In the genomic region with DNA sequence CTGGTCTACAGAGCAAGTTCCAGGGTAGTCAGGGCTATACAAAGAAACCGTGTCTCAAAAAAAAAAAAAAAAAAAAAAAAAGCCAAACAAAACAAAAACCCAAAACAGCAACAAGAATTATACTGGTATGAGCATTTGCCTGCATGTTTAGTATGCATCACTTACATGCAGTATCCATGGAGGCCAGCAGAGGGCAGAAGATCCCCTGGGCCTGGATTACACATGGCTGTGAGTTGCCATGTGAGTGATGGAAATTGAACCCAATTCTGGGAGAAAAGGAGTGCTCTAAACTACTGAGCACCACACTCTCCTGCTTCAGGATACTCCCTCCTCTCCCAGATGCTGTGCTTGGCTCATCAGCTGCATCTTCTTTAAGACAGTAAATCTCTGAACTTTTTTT, we compare ENCODE assay signal across 8 mouse cellular contexts. TPM values are rescaled to one million over a fixed set of nuclear protein-coding genes. Genes with fewer than 3 reads are reported as not detected.
DNase-seq lines count a peak whose midpoint lies in the region; ATAC-seq and TF ChIP-seq lines count a peak whose summit lies in the region.

No protein-coding gene starts in this region.

- 20% methylated on average over 1 of the region's 1 CpGs for WGBS in hindbrain, embryonic 14.5 days
- 30% methylated on average over 1 of the region's 1 CpGs for WGBS in hindbrain, embryonic 12.5 days

- peak; percentile 56 for TF ChIP-seq RAD21 in MEL (IDR thresholded peaks at IDR 0.05; ENCODE audit: low read depth, low read length)

- H3K36me3 ChIP-seq in hindbrain, embryonic 14.5 days (replicated peaks; ENCODE audit: control insufficient read depth, insufficient read depth), result no peaks in the 10 kb centered on the region
- 0 out of 2 replicates have a peak, but pooled peaks cover 19% of the 10 kb centered on the region for H3K36me3 ChIP-seq in hindbrain, embryonic 12.5 days
- peaks cover 0 to 10% of the 10 kb centered on the region in 2 experiments; a peak in 2 of 4 replicates for H3K36me3 ChIP-seq in MEL (ENCODE audit: control insufficient read depth in 1 of 2, insufficient read depth in 2 of 2, low read length in 2 of 2)

- peak; percentile 73 for DNase-seq in hindbrain, embryonic 14.5 days (ENCODE audit: low spot score)
- peak; percentile 86 for DNase-seq in MEL (ENCODE audit: low read depth, low spot score)
- DNase-seq in cerebellum, adult 8-10 months, result peak; percentile 63
- peak; percentile 49 for DNase-seq in heart, adult 8-10 months (ENCODE audit: low spot score)
- DNase-seq in layer of hippocampus, postnatal 36 days, result peak; percentile 65 to 67
- peak; percentile 36 to 51 for DNase-seq in natural killer cell, adult 2 months (ENCODE audit: low spot score in 2 of 2)
- DNase-seq in thymus, postnatal 0 days (ENCODE audit: low spot score), result peak; percentile 60

- no peak for TF ChIP-seq EP300 in MEL (IDR thresholded peaks at IDR 0.05; ENCODE audit: low read depth in 1 of 2, low read length in 2 of 2)

- no peak for ATAC-seq in hindbrain, embryonic 14.5 days (ENCODE audit: low FRiP score)
- no peak for ATAC-seq in hindbrain, embryonic 12.5 days (ENCODE audit: low FRiP score)

- no peak; a peak in 1 of 4 replicates for TF ChIP-seq POLR2A in MEL (IDR thresholded peaks at IDR 0.05; ENCODE audit: control insufficient read depth in 1 of 2, insufficient read depth in 1 of 2, low read depth in 1 of 2, low read length in 2 of 2, poor library complexity in 1 of 2)

- no peaks in the 10 kb centered on the region for H3K27me3 ChIP-seq in hindbrain, embryonic 14.5 days (ENCODE audit: control insufficient read depth, insufficient read depth, low read length)
- H3K27me3 ChIP-seq in hindbrain, embryonic 12.5 days, result no peaks in the 10 kb centered on the region
- no peaks in the 10 kb centered on the region for H3K27me3 ChIP-seq in MEL (ENCODE audit: control insufficient read depth in 1 of 2, insufficient read depth in 2 of 2, low read length in 2 of 2)

- no peak overlapping the region for H3K4me3 ChIP-seq in hindbrain, embryonic 14.5 days (replicated peaks; ENCODE audit: low read length)
- no peak overlapping the region for H3K4me3 ChIP-seq in hindbrain, embryonic 12.5 days
- no peak overlapping the region for H3K4me3 ChIP-seq in MEL (ENCODE audit: control insufficient read depth in 1 of 2, insufficient read depth in 1 of 2, low read depth in 2 of 2, low read length in 2 of 2)

- H3K4me1 ChIP-seq in hindbrain, embryonic 14.5 days (replicated peaks; ENCODE audit: control insufficient read depth, insufficient read depth, low read length), result peaks cover 13% of the 10 kb centered on the region
- peaks cover 8% of the 10 kb centered on the region for H3K4me1 ChIP-seq in hindbrain, embryonic 12.5 days
- H3K4me1 ChIP-seq in MEL (ENCODE audit: control insufficient read depth in 1 of 2, insufficient read depth in 2 of 2, low read length in 2 of 2), result peaks cover 3 to 4% of the 10 kb centered on the region in 2 experiments; a peak in 3 of 4 replicates

- H3K79me2 ChIP-seq in MEL (ENCODE audit: control insufficient read depth, insufficient read depth, low read length, poor library complexity), result peaks cover 14% of the 10 kb centered on the region

- no peak overlapping the region for H3K27ac ChIP-seq in hindbrain, embryonic 14.5 days
- H3K27ac ChIP-seq in hindbrain, embryonic 12.5 days, result no peak overlapping the region
- no peak overlapping the region for H3K27ac ChIP-seq in MEL (ENCODE audit: control insufficient read depth, low read depth, low read length)

- no peak overlapping the region for H3K9ac ChIP-seq in hindbrain, embryonic 14.5 days
- no peak overlapping the region for H3K9ac ChIP-seq in hindbrain, embryonic 12.5 days
- H3K9ac ChIP-seq in MEL (ENCODE audit: control insufficient read depth, low read depth, low read length, poor library complexity, severe bottlenecking), result no peak overlapping the region

- peak; percentile 90 to 95 (median 92) for TF ChIP-seq CTCF in MEL (IDR thresholded peaks at IDR 0.05 in 2 of 3, conservative IDR thresholded peaks at IDR 0.05 in 1 of 3; ENCODE audit: control insufficient read depth in 1 of 3, insufficient read depth in 1 of 3, low read depth in 2 of 3, low read length in 3 of 3, poor library complexity in 1 of 3, severe bottlenecking in 1 of 3)

- H3K9me3 ChIP-seq in hindbrain, embryonic 14.5 days (ENCODE audit: control insufficient read depth, low read length), result no peaks in the 10 kb centered on the region
- H3K9me3 ChIP-seq in hindbrain, embryonic 12.5 days (replicated peaks), result no peaks in the 10 kb centered on the region
- H3K9me3 ChIP-seq in MEL (replicated peaks; ENCODE audit: insufficient read depth, low read length), result no peaks in the 10 kb centered on the region

- H3K4me2 ChIP-seq in hindbrain, embryonic 14.5 days (replicated peaks), result no peak overlapping the region
- no peak overlapping the region for H3K4me2 ChIP-seq in hindbrain, embryonic 12.5 days (replicated peaks)

TF ChIP-seq in MEL, 35 proteins besides CTCF, POLR2A, EP300 and RAD21 (continues in another document):
- no peak for TF ChIP-seq POLR2AphosphoS2 (IDR thresholded peaks at IDR 0.05; ENCODE audit: low read length)
- TF ChIP-seq GATA1 (IDR thresholded peaks at IDR 0.05; ENCODE audit: low read depth, low read length), result no peak
- TF ChIP-seq MYB (IDR thresholded peaks at IDR 0.05; ENCODE audit: low read depth, low read length), result no peak
- no peak for TF ChIP-seq SIN3A (IDR thresholded peaks at IDR 0.05; ENCODE audit: low read length)
- no peak for TF ChIP-seq JUND (IDR thresholded peaks at IDR 0.05; ENCODE audit: low read depth, low read length)
- TF ChIP-seq E2F4 (IDR thresholded peaks at IDR 0.05; ENCODE audit: borderline replicate concordance, low read depth, low read length), result no peak
- TF ChIP-seq UBTF (IDR thresholded peaks at IDR 0.05; ENCODE audit: borderline replicate concordance, insufficient read depth, low read depth, low read length), result no peak
- no peak; the same call in 1 of the 2 replicates for TF ChIP-seq BHLHE40 (IDR thresholded peaks at IDR 0.05; ENCODE audit: borderline replicate concordance, low read depth, low read length)
- peak; percentile 98 for TF ChIP-seq MYC (IDR thresholded peaks at IDR 0.05; ENCODE audit: low read depth, low read length)
- no peak for TF ChIP-seq ZMIZ1 (IDR thresholded peaks at IDR 0.05; ENCODE audit: low read depth, low read length)
- no peak for TF ChIP-seq TAL1 (IDR thresholded peaks at IDR 0.05; ENCODE audit: low read length)

RNA-seq across cellular contexts. Expression of a gene that starts 4.2 kb away (rescaled TPM):
- polyA plus RNA-seq in hindbrain, embryonic 14.5 days (2014; fragmentation: Nextera tagmentation; extraction: Ambion mirVana), result 46.3 and 50.6 TPM in 2 replicates
- polyA plus RNA-seq in hindbrain, embryonic 12.5 days (2016; fragmentation: Nextera tagmentation; extraction: Ambion mirVana), result 38.5 and 43.0 TPM in 2 replicates
- total RNA-seq in MEL (2012; rRNA removed), result 9.5 and 9.9 TPM in 2 replicates
- polyA plus RNA-seq in MEL (2012; ENCODE audit: insufficient read depth in 1 of 2, insufficient read length in 2 of 2, low read depth in 1 of 2, low replicate concordance in 2 of 2, missing spikeins in 1 of 2), result 10 to 100 TPM in 1 of 2 experiments, not detected in 1; 13.8 TPM
- 10 to 100 TPM; 18.9 to 23.0 (median 20.4) TPM for total RNA-seq in heart, adult 8-10 months (2022)
- 10 to 100 TPM; 25.6 to 27.4 TPM for total RNA-seq in layer of hippocampus, postnatal 36 days (2021)
- 17.2 and 17.4 TPM in 2 replicates for polyA plus RNA-seq in thymus, postnatal 0 days (2015; fragmentation: Nextera tagmentation; extraction: Ambion mirVana)

RNA-seq across cellular contexts. Expression of a gene that starts 31.7 kb away (rescaled TPM):
- 0.67 and 0.81 TPM in 2 replicates for polyA plus RNA-seq in hindbrain, embryonic 14.5 days (2014; fragmentation: Nextera tagmentation; extraction: Ambion mirVana)
- polyA plus RNA-seq in hindbrain, embryonic 12.5 days (2016; fragmentation: Nextera tagmentation; extraction: Ambion mirVana), result 0.81 and 1.2 TPM in 2 replicates
- total RNA-seq in MEL (2012; rRNA removed), result 0.15 and 0.29 TPM in 2 replicates
- under 1 TPM in 1 of 2 experiments, not detected in 1; 0.39 TPM for polyA plus RNA-seq in MEL (2012; ENCODE audit: insufficient read depth in 1 of 2, insufficient read length in 2 of 2, low read depth in 1 of 2, low replicate concordance in 2 of 2, missing spikeins in 1 of 2)
- under 1 TPM in 2 of 4 experiments, not detected in 2; 0.14 to 0.16 TPM for total RNA-seq in heart, adult 8-10 months (2022)
- total RNA-seq in layer of hippocampus, postnatal 36 days (2021), result 1 to 10 TPM; 1.4 to 2.5 TPM
- polyA plus RNA-seq in thymus, postnatal 0 days (2015; fragmentation: Nextera tagmentation; extraction: Ambion mirVana), result 0.90 TPM in 2 replicates

RNA-seq across cellular contexts. Expression of a gene that starts 47.4 kb away (rescaled TPM):
- polyA plus RNA-seq in hindbrain, embryonic 14.5 days (2014; fragmentation: Nextera tagmentation; extraction: Ambion mirVana), result 146 and 148 TPM in 2 replicates
- polyA plus RNA-seq in hindbrain, embryonic 12.5 days (2016; fragmentation: Nextera tagmentation; extraction: Ambion mirVana), result 114 and 116 TPM in 2 replicates
- total RNA-seq in MEL (2012; rRNA removed), result 19.6 and 21.9 TPM in 2 replicates
- 10 to 100 TPM in 1 of 2 experiments, not detected in 1; 29.1 TPM for polyA plus RNA-seq in MEL (2012; ENCODE audit: insufficient read depth in 1 of 2, insufficient read length in 2 of 2, low read depth in 1 of 2, low replicate concordance in 2 of 2, missing spikeins in 1 of 2)
- 10 to 100 TPM; 16.7 to 25.5 (median 19.4) TPM for total RNA-seq in heart, adult 8-10 months (2022)
- total RNA-seq in layer of hippocampus, postnatal 36 days (2021), result 10 to 100 TPM; 95.5 to 98.4 TPM
- 46.8 and 47.0 TPM in 2 replicates for polyA plus RNA-seq in thymus, postnatal 0 days (2015; fragmentation: Nextera tagmentation; extraction: Ambion mirVana)

RNA-seq across cellular contexts. Expression of a gene that starts 48.3 kb away (rescaled TPM):
- 5.7 and 6.9 TPM in 2 replicates for polyA plus RNA-seq in hindbrain, embryonic 14.5 days (2014; fragmentation: Nextera tagmentation; extraction: Ambion mirVana)
- polyA plus RNA-seq in hindbrain, embryonic 12.5 days (2016; fragmentation: Nextera tagmentation; extraction: Ambion mirVana), result 0.73 and 1.2 TPM in 2 replicates
- 0.23 TPM in 2 replicates for total RNA-seq in MEL (2012; rRNA removed)
- polyA plus RNA-seq in MEL (2012; ENCODE audit: insufficient read depth in 1 of 2, insufficient read length in 2 of 2, low read depth in 1 of 2, low replicate concordance in 2 of 2, missing spikeins in 1 of 2), result 1 to 10 TPM in 1 of 2 experiments, not detected in 1; 2.9 TPM
- total RNA-seq in heart, adult 8-10 months (2022), result 10 to 100 TPM; 19.9 to 24.1 (median 22.7) TPM
- total RNA-seq in layer of hippocampus, postnatal 36 days (2021), result 10 to 100 TPM; 73.7 to 95.8 TPM
- polyA plus RNA-seq in thymus, postnatal 0 days (2015; fragmentation: Nextera tagmentation; extraction: Ambion mirVana), result 0.12 and 0.32 TPM in 2 replicates

RNA-seq across cellular contexts. Expression of a gene that starts 58.1 kb away (rescaled TPM):
- polyA plus RNA-seq in hindbrain, embryonic 14.5 days (2014; fragmentation: Nextera tagmentation; extraction: Ambion mirVana), result 105 and 122 TPM in 2 replicates
- 78.0 and 83.6 TPM in 2 replicates for polyA plus RNA-seq in hindbrain, embryonic 12.5 days (2016; fragmentation: Nextera tagmentation; extraction: Ambion mirVana)
- total RNA-seq in MEL (2012; rRNA removed), result 28.7 and 29.5 TPM in 2 replicates
- polyA plus RNA-seq in MEL (2012; ENCODE audit: insufficient read depth in 1 of 2, insufficient read length in 2 of 2, low read depth in 1 of 2, low replicate concordance in 2 of 2, missing spikeins in 1 of 2), result 10 to 100 TPM in 1 of 2 experiments, not detected in 1; 35.4 TPM
- total RNA-seq in heart, adult 8-10 months (2022), result 10 to 100 TPM; 33.5 to 51.0 (median 41.9) TPM
- total RNA-seq in layer of hippocampus, postnatal 36 days (2021), result 100 to 1,000 TPM; 187 to 193 TPM
- polyA plus RNA-seq in thymus, postnatal 0 days (2015; fragmentation: Nextera tagmentation; extraction: Ambion mirVana), result 16.3 and 17.6 TPM in 2 replicates
